Mouse (Mus musculus): ENCODE data around the gene Tmem212. TPM values are rescaled to one million over a fixed set of nuclear protein-coding genes. Genes with fewer than 3 reads are reported as not detected.

Tmem212 gene
- total RNA-seq, 1 experiment, result not detected

DNA sequence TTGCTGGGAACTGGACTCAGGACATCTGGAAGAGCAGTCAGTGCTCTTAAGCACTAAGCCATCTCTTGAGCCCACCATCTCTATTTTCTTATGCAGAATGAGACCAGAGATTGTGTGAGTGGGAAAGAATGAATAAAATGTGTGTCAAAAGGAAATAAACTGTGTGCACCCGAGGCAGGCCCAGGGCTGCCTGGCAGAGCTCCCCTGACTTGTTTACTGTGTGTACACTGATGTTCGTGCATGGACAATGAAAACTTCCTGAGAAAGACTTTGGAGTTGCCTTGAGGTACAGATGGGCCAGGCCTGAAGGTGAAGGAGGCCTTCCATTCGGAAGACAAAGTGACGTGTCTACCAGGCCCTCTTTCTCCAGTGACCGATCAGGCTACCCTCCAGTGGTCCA, 36.2 kb upstream of the Tmem212 start:
- Histone ChIP-seq H3K36me3 (ENCODE audit: control insufficient read depth, insufficient read depth, low read length, poor library complexity, severe bottlenecking) (no peaks in the 10 kb centered on the region), H3K27ac (ENCODE audit: insufficient read depth, low read depth, low read length, poor library complexity, severe bottlenecking) (no peak overlapping the region), H3K4me3 (ENCODE audit: insufficient read depth in 1 of 2, low read depth in 1 of 2, low read length in 2 of 2, poor library complexity in 1 of 2, severe bottlenecking in 1 of 2) (no peak overlapping the region), H3K4me1 (ENCODE audit: control insufficient read depth in 2 of 2, insufficient read depth in 2 of 2, low read length in 2 of 2, poor library complexity in 1 of 2) (peaks cover 4 to 10% of the 10 kb centered on the region in 2 experiments), H3K9me3 (ENCODE audit: control insufficient read depth, insufficient read depth, low read depth, low read length) (no peaks in the 10 kb centered on the region), H3K9ac (ENCODE audit: insufficient read depth, low read depth, low read length, poor library complexity, severe bottlenecking) (no peak overlapping the region)
- in situ Hi-C loops (cut with MboI; ENCODE audit: low sequenced_read_pairs in 2 of 2, unreplicated experiment in 2 of 2), result no loop called here
- no peak for TF ChIP-seq ZNF384 (IDR thresholded peaks at IDR 0.05; ENCODE audit: low read depth, low read length)
- DNase-seq (ENCODE audit: low read depth, low spot score), result no peak

DNA sequence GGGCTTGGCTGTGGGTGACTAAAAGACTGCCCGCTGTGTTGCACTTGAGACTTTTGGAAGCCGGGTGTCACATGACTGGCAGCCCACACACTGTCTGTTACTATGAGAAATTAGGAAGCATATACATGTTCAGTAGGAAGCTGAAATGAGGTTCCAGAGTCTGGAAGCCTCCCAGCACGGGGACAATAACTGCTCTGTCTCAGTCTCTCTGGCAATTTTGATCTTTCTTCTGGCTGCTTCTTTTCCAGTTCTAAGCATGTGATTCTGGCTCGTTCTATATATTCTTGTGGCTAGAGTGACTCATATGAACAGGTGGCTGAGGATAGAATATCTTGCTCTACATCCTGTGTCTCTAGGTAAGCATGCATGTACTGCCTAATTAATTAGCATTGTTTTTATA, 33.1 kb upstream of the Tmem212 start:
- H3K27ac ChIP-seq (ENCODE audit: insufficient read depth, low read depth, low read length, poor library complexity, severe bottlenecking), result no peak overlapping the region
- no peaks in the 10 kb centered on the region for H3K36me3 ChIP-seq (ENCODE audit: control insufficient read depth, insufficient read depth, low read length, poor library complexity, severe bottlenecking)
- DNase-seq (ENCODE audit: low read depth, low spot score), result no peak
- in situ Hi-C loops (cut with MboI; ENCODE audit: low sequenced_read_pairs in 2 of 2, unreplicated experiment in 2 of 2), result no loop called here
- H3K9ac ChIP-seq (ENCODE audit: insufficient read depth, low read depth, low read length, poor library complexity, severe bottlenecking), result no peak overlapping the region
- no peak overlapping the region for H3K4me3 ChIP-seq (ENCODE audit: insufficient read depth in 1 of 2, low read depth in 1 of 2, low read length in 2 of 2, poor library complexity in 1 of 2, severe bottlenecking in 1 of 2)
- TF ChIP-seq HCFC1 (IDR thresholded peaks at IDR 0.05; ENCODE audit: borderline replicate concordance, insufficient read depth, low read length), result no peak
- TF ChIP-seq MAFK (IDR thresholded peaks at IDR 0.05; ENCODE audit: insufficient read depth, low read depth, low read length), result no peak
- no peak for TF ChIP-seq ZNF384 (IDR thresholded peaks at IDR 0.05; ENCODE audit: low read depth, low read length)
- no peak for TF ChIP-seq CHD2 (IDR thresholded peaks at IDR 0.05; ENCODE audit: low read depth, low read length)
- no peak for TF ChIP-seq ZC3H11A (IDR thresholded peaks at IDR 0.05; ENCODE audit: borderline replicate concordance, low read depth, low read length)
- H3K9me3 ChIP-seq (ENCODE audit: control insufficient read depth, insufficient read depth, low read depth, low read length), result no peaks in the 10 kb centered on the region
- peaks cover 0 to 4% of the 10 kb centered on the region in 2 experiments; a peak in 1 of 4 replicates for H3K4me1 ChIP-seq (ENCODE audit: control insufficient read depth in 2 of 2, insufficient read depth in 2 of 2, low read length in 2 of 2, poor library complexity in 1 of 2)

DNA sequence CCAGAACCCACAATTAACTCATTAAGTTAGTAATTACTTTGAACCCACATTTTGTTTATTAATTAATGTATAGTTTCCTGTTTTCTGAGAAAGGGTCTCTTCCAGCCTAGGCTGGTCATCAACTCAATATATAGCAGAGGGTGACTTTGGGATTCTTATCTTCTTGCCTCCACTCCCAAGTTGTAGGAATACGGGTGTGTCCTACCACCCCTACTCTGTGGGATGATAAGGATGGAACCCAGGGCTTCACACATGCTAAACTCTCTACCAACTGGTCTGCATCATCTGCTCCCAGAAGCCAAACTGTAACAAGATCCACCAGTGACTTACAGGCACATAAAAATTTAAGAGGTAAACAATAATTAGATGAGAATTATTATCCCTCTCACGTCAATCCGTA, 27.9 kb upstream of the Tmem212 start:
- H3K27ac ChIP-seq (ENCODE audit: insufficient read depth, low read depth, low read length, poor library complexity, severe bottlenecking), result no peak overlapping the region
- no peaks in the 10 kb centered on the region for H3K4me1 ChIP-seq (ENCODE audit: control insufficient read depth in 2 of 2, insufficient read depth in 2 of 2, low read length in 2 of 2, poor library complexity in 1 of 2)
- DNase-seq (ENCODE audit: low read depth, low spot score), result no peak
- TF ChIP-seq HCFC1 (IDR thresholded peaks at IDR 0.05; ENCODE audit: borderline replicate concordance, insufficient read depth, low read length) (no peak), ZNF384 (IDR thresholded peaks at IDR 0.05; ENCODE audit: low read depth, low read length) (no peak), CHD2 (IDR thresholded peaks at IDR 0.05; ENCODE audit: low read depth, low read length) (no peak), ZC3H11A (IDR thresholded peaks at IDR 0.05; ENCODE audit: borderline replicate concordance, low read depth, low read length) (no peak), MAFK (IDR thresholded peaks at IDR 0.05; ENCODE audit: insufficient read depth, low read depth, low read length) (no peak)
- H3K4me3 ChIP-seq (ENCODE audit: insufficient read depth in 1 of 2, low read depth in 1 of 2, low read length in 2 of 2, poor library complexity in 1 of 2, severe bottlenecking in 1 of 2), result no peak overlapping the region
- in situ Hi-C loops (cut with MboI; ENCODE audit: low sequenced_read_pairs in 2 of 2, unreplicated experiment in 2 of 2), result no loop called here
- no peak overlapping the region for H3K9ac ChIP-seq (ENCODE audit: insufficient read depth, low read depth, low read length, poor library complexity, severe bottlenecking)
- H3K36me3 ChIP-seq (ENCODE audit: control insufficient read depth, insufficient read depth, low read length, poor library complexity, severe bottlenecking), result no peaks in the 10 kb centered on the region
- no peaks in the 10 kb centered on the region for H3K9me3 ChIP-seq (ENCODE audit: control insufficient read depth, insufficient read depth, low read depth, low read length)

DNA sequence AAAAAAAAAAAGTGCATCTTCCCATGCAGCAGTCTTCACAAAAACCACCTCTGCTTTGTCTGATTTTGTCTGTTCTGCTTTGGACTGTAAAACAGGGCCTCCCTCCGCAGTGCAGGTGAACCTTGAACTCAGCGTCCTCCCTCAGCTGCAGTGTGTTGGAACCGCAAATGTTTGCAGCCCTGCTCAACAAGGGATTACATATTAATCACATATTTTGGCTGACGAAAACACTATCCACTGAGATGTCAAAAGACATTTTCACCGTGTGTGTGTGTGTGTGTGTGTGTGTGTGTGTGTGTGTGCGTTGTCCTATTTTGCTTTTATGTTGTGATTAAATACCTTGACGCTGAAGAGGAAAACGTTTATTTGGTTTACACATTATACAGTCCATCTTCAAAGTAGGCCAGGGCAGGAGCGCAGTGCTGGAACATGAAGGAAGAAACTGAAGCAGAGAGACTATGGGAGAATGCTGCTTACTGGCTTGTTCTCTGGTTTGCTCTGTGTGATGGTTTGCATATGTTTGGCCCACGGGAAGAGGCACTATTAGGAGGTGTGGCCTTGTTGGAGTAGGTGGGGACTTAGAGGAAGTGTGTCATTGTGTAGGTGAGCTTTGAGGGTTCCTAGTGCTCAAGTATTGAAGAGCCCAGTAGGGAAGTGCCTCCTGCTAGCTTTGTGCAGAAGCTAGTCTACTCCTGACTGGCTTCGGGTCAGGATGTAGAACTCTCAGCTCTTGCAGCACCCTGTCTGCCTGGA, 25.3 kb upstream of the Tmem212 start:
- TF ChIP-seq MAFK (IDR thresholded peaks at IDR 0.05; ENCODE audit: insufficient read depth, low read depth, low read length), result no peak
- DNase-seq (ENCODE audit: low read depth, low spot score), result no peak
- no peaks in the 10 kb centered on the region for H3K4me1 ChIP-seq (ENCODE audit: control insufficient read depth in 2 of 2, insufficient read depth in 2 of 2, low read length in 2 of 2, poor library complexity in 1 of 2)
- H3K9ac ChIP-seq (ENCODE audit: insufficient read depth, low read depth, low read length, poor library complexity, severe bottlenecking), result no peak overlapping the region
- in situ Hi-C loops (cut with MboI; ENCODE audit: low sequenced_read_pairs in 2 of 2, unreplicated experiment in 2 of 2), result no loop called here
- no peak overlapping the region for H3K27ac ChIP-seq (ENCODE audit: insufficient read depth, low read depth, low read length, poor library complexity, severe bottlenecking)
- H3K4me3 ChIP-seq (ENCODE audit: insufficient read depth in 1 of 2, low read depth in 1 of 2, low read length in 2 of 2, poor library complexity in 1 of 2, severe bottlenecking in 1 of 2), result no peak overlapping the region
- H3K9me3 ChIP-seq (ENCODE audit: control insufficient read depth, insufficient read depth, low read depth, low read length), result no peaks in the 10 kb centered on the region
- no peaks in the 10 kb centered on the region for H3K36me3 ChIP-seq (ENCODE audit: control insufficient read depth, insufficient read depth, low read length, poor library complexity, severe bottlenecking)
